Mouse (Mus musculus) forebrain, embryonic 10.5 days (tissue): ENCODE results near the gene Rrm1. TPM values are rescaled to one million over a fixed set of nuclear protein-coding genes. Genes with fewer than 3 reads are reported as not detected.
"Not testable (repeated sequence)": the region's sequence is repeated elsewhere in the genome, so short reads cannot be mapped to it uniquely, and the experiment has no call there.

Experiments
- DNase-seq: peaks from one replicate; pipeline ENCODE4 v3.0.0-alpha.2; 2017; ENCODE audit warnings: low spot score; ENCODE audit errors: extremely low spot score
- H3K27ac ChIP-seq: fragments of 300-500 bp; sonication (generic); 2 replicates; pipeline ENCODE4 v1.5.1; 2016; ENCODE audit warnings: mild to moderate bottlenecking
- H3K27me3 ChIP-seq: fragments of 300-500 bp; sonication (generic); 2 replicates; pipeline ENCODE4 v1.6.1; 2016; ENCODE audit warnings: mild to moderate bottlenecking; ENCODE audit not compliant: poor library complexity, severe bottlenecking
- H3K36me3 ChIP-seq: fragments of 300-500 bp; sonication (generic); replicated peaks from 2 replicates; pipeline ENCODE4 v1.6.1; 2016; ENCODE audit warnings: mild to moderate bottlenecking, moderate library complexity
- H3K4me1 ChIP-seq: fragments of 300-500 bp; sonication (generic); 2 replicates; pipeline ENCODE4 v1.6.1; 2016
- H3K4me3 ChIP-seq: fragments of 300-500 bp; sonication (generic); 2 replicates; pipeline ENCODE4 v1.5.1; 2016; ENCODE audit warnings: mild to moderate bottlenecking, moderate library complexity
- H3K9me3 ChIP-seq: fragments of 300-500 bp; sonication (generic); 2 replicates; pipeline ENCODE4 v1.6.1; 2016; ENCODE audit warnings: mild to moderate bottlenecking, moderate library complexity
- WGBS: fragments of 180-500 bp; shearing (Covaris S2); methylation state at CpG from one replicate; pipeline ENCODE4 v1.1.7; 2016; 5-methylcytosine and 5-hydroxymethylcytosine counted together
- polyA plus RNA-seq: library from polyadenylated mRNA; unstranded; fragments of >200 nt; fragmentation: Nextera tagmentation; extraction: Ambion mirVana; gene quantifications from 2 replicates; pipeline ENCODE4 v1.2.1, GENCODE M21; 2016

The Rrm1 gene
- polyA plus RNA-seq, 1 experiment from 2014 or later, result 296 TPM

GRCm38 (mm10) chr7:102480821-102481220 is 39.3 kb downstream of the Rrm1 start:
- DNase-seq, result no peak
- H3K9me3 ChIP-seq, result no peaks in the 10 kb centered on the region
- H3K4me3 ChIP-seq, result no peak overlapping the region
- H3K36me3 ChIP-seq, result peaks cover 9% of the 10 kb centered on the region
- H3K27me3 ChIP-seq, result no peaks in the 10 kb centered on the region
- no peak overlapping the region for H3K27ac ChIP-seq
- no peaks in the 10 kb centered on the region for H3K4me1 ChIP-seq
- 95% methylated on average over 4 of the region's 4 CpGs for WGBS

- WGBS, result 95% methylated on average over 4 of the region's 4 CpGs
- Histone ChIP-seq H3K4me1 (no peaks in the 10 kb centered on the region), H3K27ac (no peak within 1 kb of the TSS), H3K27me3 (no peaks in the 10 kb centered on the region), H3K4me3 (no peak within 1 kb of the TSS), H3K36me3 (peaks cover 9% of the 10 kb centered on the region), H3K9me3 (no peaks in the 10 kb centered on the region)
- no peak for DNase-seq
Observed at GRCm38 (mm10) chr7:102481579-102481978, 40.1 kb downstream of the Rrm1 start, which contains the start of gene Olfr543. Gene Olfr543 (minus strand): TSS chr7:102481679.

GRCm38 (mm10) chr7:102483665-102484064 is 42.2 kb downstream of the Rrm1 start:
- H3K4me3 ChIP-seq, result no peak overlapping the region
- 91% methylated on average over 2 of the region's 2 CpGs for WGBS
- H3K36me3 ChIP-seq, result no peaks in the 10 kb centered on the region
- H3K9me3 ChIP-seq, result no peaks in the 10 kb centered on the region
- no peak for DNase-seq
- H3K27ac ChIP-seq, result no peak overlapping the region
- no peaks in the 10 kb centered on the region for H3K27me3 ChIP-seq
- no peaks in the 10 kb centered on the region for H3K4me1 ChIP-seq

GRCm38 (mm10) chr7:102484766-102485165 is 43.3 kb downstream of the Rrm1 start:
- not testable (repeated sequence) for H3K36me3 ChIP-seq, DNase-seq, H3K4me3 ChIP-seq, H3K27me3 ChIP-seq, H3K4me1 ChIP-seq, H3K9me3 ChIP-seq, H3K27ac ChIP-seq
- 81% methylated on average over 8 of the region's 8 CpGs for WGBS

GRCm38 (mm10) chr7:102486105-102486504 is 44.6 kb downstream of the Rrm1 start:
- DNase-seq, result no peak
- Histone ChIP-seq H3K9me3 (no peaks in the 10 kb centered on the region), H3K4me1 (no peaks in the 10 kb centered on the region), H3K27me3 (no peaks in the 10 kb centered on the region), H3K27ac (no peak overlapping the region), H3K36me3 (no peaks in the 10 kb centered on the region), H3K4me3 (no peak overlapping the region)
- WGBS, result 73% methylated on average over 1 of the region's 1 CpGs

- H3K36me3 ChIP-seq, result no peaks in the 10 kb centered on the region
- H3K27me3 ChIP-seq, result no peaks in the 10 kb centered on the region
- H3K27ac ChIP-seq, result no peak within 1 kb of the TSS
- no peaks in the 10 kb centered on the region for H3K9me3 ChIP-seq
- no peak for DNase-seq
- no peaks in the 10 kb centered on the region for H3K4me1 ChIP-seq
- 59% methylated on average over 1 of the region's 1 CpGs for WGBS
- no peak within 1 kb of the TSS for H3K4me3 ChIP-seq
Observed at GRCm38 (mm10) chr7:102488161-102488560, 46.7 kb downstream of the Rrm1 start, which contains the start of gene Olfr544. Gene Olfr544 (minus strand): TSS chr7:102488313.

GRCm38 (mm10) chr7:102494416-102494815 is 52.9 kb downstream of the Rrm1 start:
- H3K4me1 ChIP-seq, H3K27me3 ChIP-seq, H3K9me3 ChIP-seq, H3K36me3 ChIP-seq, H3K27ac ChIP-seq, H3K4me3 ChIP-seq, DNase-seq: not testable (repeated sequence)
- WGBS, result 59% methylated on average over 7 of the region's 7 CpGs

GRCm38 (mm10) chr7:102499473-102499872 is 58.0 kb downstream of the Rrm1 start, which contains the start of gene Olfr545:
Gene Olfr545 (minus strand): TSS chr7:102499573.
- Histone ChIP-seq H3K36me3 (no peaks in the 10 kb centered on the region), H3K4me1 (no peaks in the 10 kb centered on the region), H3K4me3 (no peak within 1 kb of the TSS), H3K9me3 (no peaks in the 10 kb centered on the region), H3K27me3 (no peaks in the 10 kb centered on the region), H3K27ac (no peak within 1 kb of the TSS)
- DNase-seq, result no peak
- 73% methylated on average over 3 of the region's 3 CpGs for WGBS

GRCm38 (mm10) chr7:102501986-102502385 is 60.5 kb downstream of the Rrm1 start:
- H3K36me3 ChIP-seq, result no peaks in the 10 kb centered on the region
- H3K9me3 ChIP-seq, result no peaks in the 10 kb centered on the region
- H3K4me3 ChIP-seq, result no peak overlapping the region
- DNase-seq, result no peak
- no peak overlapping the region for H3K27ac ChIP-seq
- 86% methylated on average over 5 of the region's 5 CpGs for WGBS
- H3K27me3 ChIP-seq, result no peaks in the 10 kb centered on the region
- H3K4me1 ChIP-seq, result no peaks in the 10 kb centered on the region

- Histone ChIP-seq H3K4me1 (no peaks in the 10 kb centered on the region), H3K4me3 (no peak overlapping the region), H3K27ac (no peak overlapping the region), H3K27me3 (peaks cover 9% of the 10 kb centered on the region), H3K9me3 (no peaks in the 10 kb centered on the region), H3K36me3 (no peaks in the 10 kb centered on the region)
- peak; percentile 65 for DNase-seq
- WGBS, result 36% methylated on average over 3 of the region's 3 CpGs
Observed at GRCm38 (mm10) chr7:102506848-102507247, 65.4 kb downstream of the Rrm1 start.

GRCm38 (mm10) chr7:102508066-102508465 is 66.6 kb downstream of the Rrm1 start:
- WGBS, result 82% methylated on average over 9 of the region's 9 CpGs
- DNase-seq, result no peak

GRCm38 (mm10) chr7:102508666-102509065 is 67.2 kb downstream of the Rrm1 start:
- no peaks in the 10 kb centered on the region for H3K9me3 ChIP-seq
- H3K27me3 ChIP-seq, result peaks cover 26% of the 10 kb centered on the region
- no peaks in the 10 kb centered on the region for H3K36me3 ChIP-seq
- 91% methylated on average over 6 of the region's 6 CpGs for WGBS
- no peak overlapping the region for H3K4me3 ChIP-seq
- H3K27ac ChIP-seq, result no peak overlapping the region
- H3K4me1 ChIP-seq, result peaks cover 5% of the 10 kb centered on the region
- no peak for DNase-seq

More at GRCm38 (mm10) chr7:102508066-102508465, 66.6 kb downstream of the Rrm1 start:
- Histone ChIP-seq H3K36me3 (no peaks in the 10 kb centered on the region), H3K9me3 (no peaks in the 10 kb centered on the region), H3K27me3 (peaks cover 20% of the 10 kb centered on the region), H3K4me1 (peaks cover 5% of the 10 kb centered on the region), H3K27ac (no peak overlapping the region), H3K4me3 (no peak overlapping the region)

- no peak for DNase-seq
- Histone ChIP-seq H3K27me3 (peaks cover 35% of the 10 kb centered on the region), H3K4me1 (peaks cover 5% of the 10 kb centered on the region), H3K4me3 (no peak overlapping the region), H3K27ac (no peak overlapping the region), H3K36me3 (no peaks in the 10 kb centered on the region), H3K9me3 (no peaks in the 10 kb centered on the region)
- 74% methylated on average over 7 of the region's 7 CpGs for WGBS
Observed at GRCm38 (mm10) chr7:102509726-102510125, 68.2 kb downstream of the Rrm1 start.

- no peak for DNase-seq
- Histone ChIP-seq H3K4me1 (peaks cover 11% of the 10 kb centered on the region), H3K27me3 (peaks cover 45% of the 10 kb centered on the region), H3K27ac (no peak overlapping the region), H3K9me3 (no peaks in the 10 kb centered on the region), H3K4me3 (no peak overlapping the region), H3K36me3 (no peaks in the 10 kb centered on the region)
- WGBS, result 94% methylated on average over 10 of the region's 10 CpGs
Observed at GRCm38 (mm10) chr7:102511927-102512326, 70.4 kb downstream of the Rrm1 start.
